Mouse (Mus musculus): ENCODE measurements around the gene Chchd3. TPM values are rescaled to one million over a fixed set of nuclear protein-coding genes. Genes with fewer than 3 reads are reported as not detected.

Chchd3 gene
- polyA plus RNA-seq, 1 experiment from 2014 or later = 134 TPM

DNA sequence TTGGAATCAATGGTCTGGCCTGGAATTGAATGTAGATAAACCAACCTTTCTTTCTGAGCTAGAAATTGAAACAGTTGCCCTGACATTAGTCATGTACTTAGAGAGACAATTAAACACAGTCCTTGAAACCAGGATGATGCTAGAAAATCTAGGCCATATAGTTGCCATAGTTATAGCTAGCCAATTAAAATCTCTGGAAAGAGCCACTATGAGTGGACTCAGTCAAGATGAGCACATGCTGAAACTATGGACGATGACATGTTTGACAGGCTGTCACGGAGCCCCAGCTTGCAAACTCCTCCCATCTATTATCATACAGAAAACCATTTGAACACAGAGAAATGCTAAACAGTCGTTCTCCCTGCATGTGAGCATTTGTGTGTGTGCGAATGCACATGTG lies 6.4 kb upstream of the Chchd3 start:
- H3K9ac ChIP-seq (ENCODE audit: low read depth, low read length) = no peak overlapping the region
- no peaks in the 10 kb centered on the region for H3K36me3 ChIP-seq (ENCODE audit: control insufficient read depth, insufficient read depth)
- H3K4me1 ChIP-seq (replicated peaks; ENCODE audit: control insufficient read depth, insufficient read depth, low read length) = no peaks in the 10 kb centered on the region
- H3K4me3 ChIP-seq (ENCODE audit: low read depth, low read length) = no peak overlapping the region
- H3K27ac ChIP-seq (ENCODE audit: low read depth, low read length) = no peak overlapping the region
- no peaks in the 10 kb centered on the region for H3K9me3 ChIP-seq (ENCODE audit: control insufficient read depth)
- TF ChIP-seq CTCF (IDR thresholded peaks at IDR 0.05; ENCODE audit: low read depth) = no peak
- no peaks in the 10 kb centered on the region for H3K27me3 ChIP-seq (replicated peaks; ENCODE audit: control insufficient read depth, insufficient read depth, low read length)
- no peak overlapping the region for H3K4me2 ChIP-seq (replicated peaks; ENCODE audit: low read depth)
- WGBS = 68% methylated on average over 4 of the region's 4 CpGs
- no peak for ATAC-seq

GRCm38 (mm10) chr6:33059276-33059675 lies 784 bp downstream of the Chchd3 start:
- no peak for ATAC-seq
- no peak for TF ChIP-seq CTCF (IDR thresholded peaks at IDR 0.05; ENCODE audit: low read depth)

GRCm38 (mm10) chr6:33056392-33056791 lies 3.7 kb downstream of the Chchd3 start:
- no peaks in the 10 kb centered on the region; the same call in 1 of the 2 replicates for H3K4me1 ChIP-seq (replicated peaks; ENCODE audit: control insufficient read depth, insufficient read depth, low read length)
- no peak overlapping the region for H3K27ac ChIP-seq (ENCODE audit: low read depth, low read length)
- H3K36me3 ChIP-seq (ENCODE audit: control insufficient read depth, insufficient read depth) = peaks cover 11% of the 10 kb centered on the region; the same call in 1 of the 2 replicates
- no peak overlapping the region for H3K4me3 ChIP-seq (ENCODE audit: low read depth, low read length)
- WGBS = 69% methylated on average over 4 of the region's 4 CpGs
- no peak for TF ChIP-seq CTCF (IDR thresholded peaks at IDR 0.05; ENCODE audit: low read depth)
- no peaks in the 10 kb centered on the region for H3K27me3 ChIP-seq (replicated peaks; ENCODE audit: control insufficient read depth, insufficient read depth, low read length)
- no peak for ATAC-seq
- H3K9me3 ChIP-seq (ENCODE audit: control insufficient read depth) = no peaks in the 10 kb centered on the region
- H3K4me2 ChIP-seq (replicated peaks; ENCODE audit: low read depth) = no peak overlapping the region
- no peak overlapping the region for H3K9ac ChIP-seq (ENCODE audit: low read depth, low read length)

More at GRCm38 (mm10) chr6:33059276-33059675, 784 bp downstream of the Chchd3 start:
- H3K36me3 ChIP-seq (ENCODE audit: control insufficient read depth, insufficient read depth) = peaks cover 9% of the 10 kb centered on the region; the same call in 1 of the 2 replicates
- no peaks in the 10 kb centered on the region for H3K27me3 ChIP-seq (replicated peaks; ENCODE audit: control insufficient read depth, insufficient read depth, low read length)
- H3K9ac ChIP-seq (ENCODE audit: low read depth, low read length) = peak overlapping the region; percentile 70
- no peaks in the 10 kb centered on the region for H3K9me3 ChIP-seq (ENCODE audit: control insufficient read depth)
- H3K4me1 ChIP-seq (replicated peaks; ENCODE audit: control insufficient read depth, insufficient read depth, low read length) = no peaks in the 10 kb centered on the region
- peak overlapping the region; percentile 86 for H3K27ac ChIP-seq (ENCODE audit: low read depth, low read length)
- peak overlapping the region; percentile 78 for H3K4me2 ChIP-seq (replicated peaks; ENCODE audit: low read depth)
- peak overlapping the region; percentile 86 for H3K4me3 ChIP-seq (ENCODE audit: low read depth, low read length)
- 24% methylated on average over 7 of the region's 7 CpGs for WGBS

- Histone ChIP-seq H3K27me3 (replicated peaks; ENCODE audit: control insufficient read depth, insufficient read depth, low read length) (no peaks in the 10 kb centered on the region), H3K4me2 (replicated peaks; ENCODE audit: low read depth) (no peak overlapping the region), H3K4me3 (ENCODE audit: low read depth, low read length) (no peak overlapping the region), H3K36me3 (ENCODE audit: control insufficient read depth, insufficient read depth) (peaks cover 11% of the 10 kb centered on the region; the same call in 1 of the 2 replicates), H3K4me1 (replicated peaks; ENCODE audit: control insufficient read depth, insufficient read depth, low read length) (no peaks in the 10 kb centered on the region; the same call in 1 of the 2 replicates), H3K27ac (ENCODE audit: low read depth, low read length) (no peak overlapping the region), H3K9me3 (ENCODE audit: control insufficient read depth) (no peaks in the 10 kb centered on the region), H3K9ac (ENCODE audit: low read depth, low read length) (no peak overlapping the region)
- WGBS = 65% methylated on average over 4 of the region's 4 CpGs
- no peak for TF ChIP-seq CTCF (IDR thresholded peaks at IDR 0.05; ENCODE audit: low read depth)
- no peak for ATAC-seq
Measured at GRCm38 (mm10) chr6:33055663-33056062, 4.4 kb downstream of the Chchd3 start.

DNA sequence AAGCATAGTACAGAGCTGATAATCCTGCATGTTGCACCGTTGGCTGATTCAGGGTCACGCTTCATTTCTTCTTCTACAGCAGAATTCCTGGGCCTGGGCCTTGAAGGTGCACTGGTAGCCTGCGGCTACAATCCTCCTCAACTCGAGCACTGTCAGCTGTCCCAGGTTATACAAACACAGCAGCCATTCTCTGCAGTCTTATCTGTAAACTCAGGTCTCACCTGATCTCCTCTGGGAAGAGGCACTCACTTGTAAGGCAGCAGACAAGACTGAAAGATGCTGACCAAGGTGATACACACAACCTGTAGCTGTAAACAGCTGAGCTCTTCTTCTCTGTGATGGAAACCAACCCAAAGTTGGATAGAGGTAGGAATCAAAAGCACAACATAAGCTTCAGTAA lies 5.1 kb downstream of the Chchd3 start:
- Histone ChIP-seq H3K27ac (ENCODE audit: low read depth, low read length) (peak overlapping the region; percentile 60), H3K4me1 (replicated peaks; ENCODE audit: control insufficient read depth, insufficient read depth, low read length) (no peaks in the 10 kb centered on the region; the same call in 1 of the 2 replicates), H3K4me3 (ENCODE audit: low read depth, low read length) (no peak overlapping the region), H3K36me3 (ENCODE audit: control insufficient read depth, insufficient read depth) (peaks cover 11% of the 10 kb centered on the region; the same call in 1 of the 2 replicates), H3K9ac (ENCODE audit: low read depth, low read length) (no peak overlapping the region), H3K9me3 (ENCODE audit: control insufficient read depth) (no peaks in the 10 kb centered on the region), H3K27me3 (replicated peaks; ENCODE audit: control insufficient read depth, insufficient read depth, low read length) (no peaks in the 10 kb centered on the region), H3K4me2 (replicated peaks; ENCODE audit: low read depth) (no peak overlapping the region)
- 74% methylated on average over 4 of the region's 4 CpGs for WGBS
- no peak for ATAC-seq
- TF ChIP-seq CTCF (IDR thresholded peaks at IDR 0.05; ENCODE audit: low read depth) = no peak

DNA sequence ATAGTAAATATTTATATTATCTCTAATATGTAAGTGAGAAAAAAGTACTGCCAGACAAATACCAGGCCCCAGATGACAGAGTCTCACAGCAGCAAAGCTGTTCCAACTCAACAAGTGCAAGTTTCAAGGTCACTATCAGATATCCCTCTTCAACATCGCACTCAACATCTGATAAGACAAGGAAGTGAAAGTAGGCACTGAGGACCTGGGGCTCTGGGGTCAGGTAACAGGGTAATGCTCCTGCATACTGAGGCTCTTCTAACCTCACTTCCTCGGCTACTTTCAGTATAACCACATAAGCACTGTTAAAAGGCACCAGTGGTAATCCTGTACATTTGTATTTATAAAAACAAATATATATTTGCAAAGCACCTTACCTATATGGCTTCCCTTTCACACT lies 8.4 kb downstream of the Chchd3 start:
- 24% methylated on average over 2 of the region's 2 CpGs for WGBS
- no peaks in the 10 kb centered on the region for H3K27me3 ChIP-seq (replicated peaks; ENCODE audit: control insufficient read depth, insufficient read depth, low read length)
- H3K9me3 ChIP-seq (ENCODE audit: control insufficient read depth) = no peaks in the 10 kb centered on the region
- H3K36me3 ChIP-seq (ENCODE audit: control insufficient read depth, insufficient read depth) = peaks cover 24% of the 10 kb centered on the region
- H3K4me2 ChIP-seq (replicated peaks; ENCODE audit: low read depth) = no peak overlapping the region
- ATAC-seq = no peak
- H3K9ac ChIP-seq (ENCODE audit: low read depth, low read length) = no peak overlapping the region
- H3K4me1 ChIP-seq (replicated peaks; ENCODE audit: control insufficient read depth, insufficient read depth, low read length) = no peaks in the 10 kb centered on the region; the same call in 1 of the 2 replicates
- no peak overlapping the region for H3K27ac ChIP-seq (ENCODE audit: low read depth, low read length)
- no peak overlapping the region for H3K4me3 ChIP-seq (ENCODE audit: low read depth, low read length)
- TF ChIP-seq CTCF (IDR thresholded peaks at IDR 0.05; ENCODE audit: low read depth) = no peak
